Mouse (Mus musculus): ENCODE measurements around the gene Rbm28.
A peak's percentile ranks its signal among the peaks of the same experiment; 100 is the strongest.

DNA sequence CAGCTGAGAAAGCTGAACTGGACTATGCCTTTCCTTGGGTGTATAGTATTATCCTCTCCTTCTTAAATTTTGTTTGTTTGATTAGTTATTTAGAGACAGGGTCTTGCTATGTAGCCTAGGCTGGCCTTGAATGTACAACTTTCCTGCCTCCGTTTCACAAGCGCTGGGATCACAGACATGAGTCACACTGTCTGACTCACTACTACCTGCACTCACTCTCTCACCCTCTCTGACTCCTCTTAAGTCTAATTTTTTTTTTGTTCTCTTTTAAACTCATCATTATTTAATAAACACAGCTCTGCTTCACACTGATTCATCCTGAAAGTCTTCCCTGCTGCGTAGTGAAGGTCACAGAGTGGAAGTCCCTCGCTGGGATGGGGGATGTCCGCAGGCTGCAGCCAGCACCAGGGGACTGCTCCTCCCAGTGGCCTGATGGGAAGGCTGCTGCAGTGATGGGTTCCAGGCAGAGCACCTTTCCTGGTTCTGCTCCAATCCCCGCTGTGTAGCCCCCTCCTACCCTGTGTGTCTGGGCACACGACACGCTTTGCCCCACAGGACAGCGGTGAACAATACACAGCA lies 81.9 kb downstream of the Rbm28 start:
- 0 out of 2 replicates have a peak, but pooled peaks have one; percentile 6 for TF ChIP-seq CTCF (conservative IDR thresholded peaks at IDR 0.05; ENCODE audit: low read length)
- TF ChIP-seq NANOG (IDR thresholded peaks at IDR 0.05; ENCODE audit: borderline replicate concordance, low read length): no peak

Measured in E14TG2a.4 (cell line).